Mouse (Mus musculus) adrenal gland, adult 18-20 months (tissue): ENCODE data around the gene Crygc. TPM values are rescaled to one million over a fixed set of nuclear protein-coding genes. Genes with fewer than 3 reads are reported as not detected.
A peak's percentile ranks its signal among the peaks of the same experiment; 100 is the strongest.
"Not testable (repeated sequence)": the region's sequence is repeated elsewhere in the genome, so short reads cannot be mapped to it uniquely, and the experiment has no call there.

Source experiments
- DNase-seq, 2 experiments: peaks; one replicate each; pipeline ENCODE4 v3.0.0; 2021 to 2022; ENCODE audit warnings: low spot score in 2 of 2
- total RNA-seq, 2 experiments: library from RNA; stranded (reverse); gene quantifications; 1 replicate in 1 of 2; 2 replicates in 1 of 2; pipeline ENCODE4 v1.2.3; 2021

Gene Crygc
- total RNA-seq, 2 experiments from 2014 or later = not detected

- DNase-seq = no peak
These were observed 10.1 kb downstream of the Crygc start, which contains the start of gene Crygd for GRCm38 (mm10) chr1:65063352-65063751. Gene Crygd, minus strand, starts transcription at chr1:65063452.

- DNase-seq = no peak
These were observed 21.3 kb downstream of the Crygc start for GRCm38 (mm10) chr1:65052140-65052539.

- DNase-seq = no peak
These were observed 21.8 kb downstream of the Crygc start for GRCm38 (mm10) chr1:65051696-65052095.

GRCm38 (mm10) chr1:65050952-65051351 lies 22.5 kb downstream of the Crygc start, which contains the start of gene Cryge:
Gene Cryge, minus strand, starts transcription at chr1:65051149.
- DNase-seq = not testable (repeated sequence)

- no peak for DNase-seq
These were observed 24.7 kb downstream of the Crygc start for GRCm38 (mm10) chr1:65048781-65049180.

- DNase-seq = no peak
These were observed 26.9 kb downstream of the Crygc start for GRCm38 (mm10) chr1:65046401-65047109.

- DNase-seq = no peak
These were observed 30.1 kb downstream of the Crygc start for GRCm38 (mm10) chr1:65043433-65043832.

- DNase-seq = no peak
These were observed 31.7 kb downstream of the Crygc start for GRCm38 (mm10) chr1:65041837-65042236.

GRCm38 (mm10) chr1:65040806-65041205 lies 32.7 kb downstream of the Crygc start:
- DNase-seq = peak; percentile 42 to 65

- no peak for DNase-seq
These were observed 33.8 kb downstream of the Crygc start for GRCm38 (mm10) chr1:65039679-65040078.

GRCm38 (mm10) chr1:65037542-65037941 lies 35.9 kb downstream of the Crygc start:
- no peak for DNase-seq

- no peak for DNase-seq
These were observed 38.0 kb downstream of the Crygc start for GRCm38 (mm10) chr1:65035513-65035912.

- DNase-seq = peak in 1 of 2 experiments; percentile 73
These were observed 40.8 kb downstream of the Crygc start, which contains the start of gene Akr1cl for GRCm38 (mm10) chr1:65032641-65033040. Gene Akr1cl, minus strand, starts transcription at chr1:65032759.

GRCm38 (mm10) chr1:65028206-65028605 lies 45.3 kb downstream of the Crygc start:
- no peak for DNase-seq

Other genes with a start within 250 kb of the Crygc start
- 10 to 100 TPM; 14.9 to 16.6 TPM for gene Plekhm3, start 116.9 kb downstream of the Crygc start, total RNA-seq
- gene Akr1cl, start 40.9 kb downstream of the Crygc start, total RNA-seq = 100 to 1,000 TPM; 295 to 994 TPM
- gene Cryge, start 22.5 kb downstream of the Crygc start, total RNA-seq = not detected
- gene Crygd, start 10.2 kb downstream of the Crygc start, total RNA-seq = not detected
- not detected for gene Crygb, start 8.6 kb upstream of the Crygc start, total RNA-seq
- not detected for gene Cryga, start 29.7 kb upstream of the Crygc start, total RNA-seq
- not detected for gene Gm28845, start 45.9 kb upstream of the Crygc start, total RNA-seq
- under 1 TPM; 0.33 to 0.86 TPM for gene D630023F18Rik, start 49.5 kb upstream of the Crygc start, total RNA-seq
- gene Idh1, start 112.8 kb upstream of the Crygc start, total RNA-seq = 100 to 1,000 TPM; 278 to 555 TPM
- gene Pikfyve, start 113.0 kb upstream of the Crygc start, total RNA-seq = 10 to 100 TPM; 29.2 to 35.4 TPM
- not detected for gene Pth2r, start 208.4 kb upstream of the Crygc start, total RNA-seq